Mouse (Mus musculus) bone marrow, adult 2 months (tissue): ENCODE measurements at regions not wholly inside any gene's neighbourhood (a gene's known extent, or its start where the extent isn't known, plus 50 kb on each side); places are given as distances from the start of the nearest gene placed in this dataset.

ENCODE experiments used
- CTCF ChIP-seq: fragments of 200-500 bp; IDR thresholded peaks from 2 replicates; pipeline ENCODE4 v1.5.1; 2011; ENCODE audit warnings: low read length, control low read depth; ENCODE audit not compliant: control insufficient read depth, insufficient read depth
- POLR2A ChIP-seq: fragments of 200-500 bp; IDR thresholded peaks from 2 replicates; pipeline ENCODE4 v1.6.1; 2011; ENCODE audit warnings: low read depth, mild to moderate bottlenecking, control low read depth, low read length, borderline replicate concordance; ENCODE audit not compliant: control insufficient read depth

- TF ChIP-seq POLR2A (no peak), CTCF (no peak)
These were observed 635.7 kb upstream of the Kirrel3 start for GRCm38 (mm10) chr9:33850024-33850423.
